Mouse (Mus musculus): ENCODE data around the gene Becn1. TPM values are rescaled to one million over a fixed set of nuclear protein-coding genes. Genes with fewer than 3 reads are reported as not detected.
A peak's percentile ranks its signal among the peaks of the same experiment; 100 is the strongest.
"Not testable (repeated sequence)": the region's sequence is repeated elsewhere in the genome, so short reads cannot be mapped to it uniquely, and the experiment has no call there.

Gene Becn1
- polyA plus RNA-seq, 1 experiment, result 107 TPM

GRCm38 (mm10) chr11:101330371-101330924 is 28.4 kb upstream of the Becn1 start, which contains the start of gene Aoc3:
Aoc3 (plus strand) TSS chr11:101330605.
- DNase-seq (ENCODE audit: low read depth), result no peak
- TF ChIP-seq CTCF (IDR thresholded peaks at IDR 0.05; ENCODE audit: borderline replicate concordance, extremely low read depth, insufficient read depth, insufficient read length), result no peak
- no peak for TF ChIP-seq POLR2A (IDR thresholded peaks at IDR 0.05; ENCODE audit: borderline replicate concordance, extremely low read depth, insufficient read depth, insufficient read length, poor library complexity, severe bottlenecking)

- DNase-seq (ENCODE audit: low read depth), result peak; percentile 19
- TF ChIP-seq POLR2A (IDR thresholded peaks at IDR 0.05; ENCODE audit: borderline replicate concordance, extremely low read depth, insufficient read depth, insufficient read length, poor library complexity, severe bottlenecking) (no peak), CTCF (IDR thresholded peaks at IDR 0.05; ENCODE audit: borderline replicate concordance, extremely low read depth, insufficient read depth, insufficient read length) (no peak)
Measured at GRCm38 (mm10) chr11:101328941-101329635, 27.0 kb upstream of the Becn1 start.

GRCm38 (mm10) chr11:101327311-101327710 is 25.2 kb upstream of the Becn1 start:
- TF ChIP-seq CTCF (IDR thresholded peaks at IDR 0.05; ENCODE audit: borderline replicate concordance, extremely low read depth, insufficient read depth, insufficient read length) (no peak), POLR2A (IDR thresholded peaks at IDR 0.05; ENCODE audit: borderline replicate concordance, extremely low read depth, insufficient read depth, insufficient read length, poor library complexity, severe bottlenecking) (no peak)
- no peak for DNase-seq (ENCODE audit: low read depth)

- no peak for TF ChIP-seq CTCF (IDR thresholded peaks at IDR 0.05; ENCODE audit: borderline replicate concordance, extremely low read depth, insufficient read depth, insufficient read length)
- no peak for TF ChIP-seq POLR2A (IDR thresholded peaks at IDR 0.05; ENCODE audit: borderline replicate concordance, extremely low read depth, insufficient read depth, insufficient read length, poor library complexity, severe bottlenecking)
- no peak for DNase-seq (ENCODE audit: low read depth)
Measured at GRCm38 (mm10) chr11:101326147-101326546, 24.1 kb upstream of the Becn1 start.

- not testable (repeated sequence) for DNase-seq (ENCODE audit: low read depth)
Measured at GRCm38 (mm10) chr11:101325201-101325600, 23.1 kb upstream of the Becn1 start.

GRCm38 (mm10) chr11:101324763-101325162 is 22.7 kb upstream of the Becn1 start, which contains the start of gene Aoc2:
Aoc2 (plus strand) TSS chr11:101325063.
- no peak for DNase-seq (ENCODE audit: low read depth)
- no peak for TF ChIP-seq CTCF (IDR thresholded peaks at IDR 0.05; ENCODE audit: borderline replicate concordance, extremely low read depth, insufficient read depth, insufficient read length)
- no peak for TF ChIP-seq POLR2A (IDR thresholded peaks at IDR 0.05; ENCODE audit: borderline replicate concordance, extremely low read depth, insufficient read depth, insufficient read length, poor library complexity, severe bottlenecking)

- TF ChIP-seq POLR2A (IDR thresholded peaks at IDR 0.05; ENCODE audit: borderline replicate concordance, extremely low read depth, insufficient read depth, insufficient read length, poor library complexity, severe bottlenecking) (no peak), CTCF (IDR thresholded peaks at IDR 0.05; ENCODE audit: borderline replicate concordance, extremely low read depth, insufficient read depth, insufficient read length) (peak; percentile 97)
- DNase-seq (ENCODE audit: low read depth), result peak; percentile 82
Measured at GRCm38 (mm10) chr11:101323609-101324008, 21.5 kb upstream of the Becn1 start.

- no peak for TF ChIP-seq CTCF (IDR thresholded peaks at IDR 0.05; ENCODE audit: borderline replicate concordance, extremely low read depth, insufficient read depth, insufficient read length)
- no peak for TF ChIP-seq POLR2A (IDR thresholded peaks at IDR 0.05; ENCODE audit: borderline replicate concordance, extremely low read depth, insufficient read depth, insufficient read length, poor library complexity, severe bottlenecking)
- DNase-seq (ENCODE audit: low read depth), result no peak
Measured at GRCm38 (mm10) chr11:101316501-101316917, 14.4 kb upstream of the Becn1 start.

GRCm38 (mm10) chr11:101315665-101316500 is 13.8 kb upstream of the Becn1 start, which contains the start of gene Psme3:
Psme3 (plus strand) TSS chr11:101316213.
- DNase-seq (ENCODE audit: low read depth), result peak; percentile 97
- no peak for TF ChIP-seq CTCF (IDR thresholded peaks at IDR 0.05; ENCODE audit: borderline replicate concordance, extremely low read depth, insufficient read depth, insufficient read length)
- peak; percentile 95 for TF ChIP-seq POLR2A (IDR thresholded peaks at IDR 0.05; ENCODE audit: borderline replicate concordance, extremely low read depth, insufficient read depth, insufficient read length, poor library complexity, severe bottlenecking)

- no peak for TF ChIP-seq CTCF (IDR thresholded peaks at IDR 0.05; ENCODE audit: borderline replicate concordance, extremely low read depth, insufficient read depth, insufficient read length)
- no peak for TF ChIP-seq POLR2A (IDR thresholded peaks at IDR 0.05; ENCODE audit: borderline replicate concordance, extremely low read depth, insufficient read depth, insufficient read length, poor library complexity, severe bottlenecking)
- DNase-seq (ENCODE audit: low read depth), result no peak
Measured at GRCm38 (mm10) chr11:101315082-101315650, 13.1 kb upstream of the Becn1 start.

GRCm38 (mm10) chr11:101314567-101314966 is 12.5 kb upstream of the Becn1 start:
- TF ChIP-seq CTCF (IDR thresholded peaks at IDR 0.05; ENCODE audit: borderline replicate concordance, extremely low read depth, insufficient read depth, insufficient read length), result no peak
- TF ChIP-seq POLR2A (IDR thresholded peaks at IDR 0.05; ENCODE audit: borderline replicate concordance, extremely low read depth, insufficient read depth, insufficient read length, poor library complexity, severe bottlenecking), result no peak

More at GRCm38 (mm10) chr11:101314567-101314966, 12.5 kb upstream of the Becn1 start:
- no peak for DNase-seq (ENCODE audit: low read depth)

All from brain, embryonic 14.5 days (tissue).